8 mouse cellular contexts compared by ENCODE assay signal in genomic region chr6:87207373-87207982, GRCm38 (mm10).
DNase-seq lines count a peak whose midpoint lies in the region; ATAC-seq lines count a peak whose summit lies in the region.

No protein-coding gene starts in this region.

- H3K4me2 ChIP-seq in lung, embryonic 16.5 days (ENCODE audit: low read depth, low read length) = no peak overlapping the region
- H3K4me2 ChIP-seq in forebrain, embryonic 11.5 days (ENCODE audit: low read depth, low read length, severe bottlenecking) = no peak overlapping the region

- H3K36me3 ChIP-seq in lung, embryonic 16.5 days (ENCODE audit: control insufficient read depth, insufficient read depth, low read length) = peaks cover 1% of the 10 kb centered on the region; the same call in 1 of the 2 replicates
- H3K36me3 ChIP-seq in forebrain, embryonic 11.5 days (ENCODE audit: control insufficient read depth, insufficient read depth, low read length) = no peaks in the 10 kb centered on the region

- H3K27me3 ChIP-seq in lung, embryonic 16.5 days (ENCODE audit: control insufficient read depth, insufficient read depth, low read depth, low read length) = no peaks in the 10 kb centered on the region
- H3K27me3 ChIP-seq in forebrain, embryonic 11.5 days (ENCODE audit: control insufficient read depth, insufficient read depth, low read length) = no peaks in the 10 kb centered on the region

- peak overlapping the region; percentile 32; the same call in 1 of the 2 replicates for H3K27ac ChIP-seq in lung, embryonic 16.5 days (ENCODE audit: low read length)
- H3K27ac ChIP-seq in forebrain, embryonic 11.5 days (ENCODE audit: low read depth, low read length) = no peak overlapping the region

- 0 out of 2 replicates have a peak, but pooled peaks have one; percentile 33 for ATAC-seq in frontal cortex, adult (ENCODE audit: low TSS enrichment)
- peak; percentile 74 for ATAC-seq in lung, embryonic 16.5 days (ENCODE audit: low read depth)
- no peak for ATAC-seq in forebrain, embryonic 11.5 days (replicated peaks; ENCODE audit: low FRiP score)

- no peak for DNase-seq in frontal cortex, postnatal 10 days (ENCODE audit: low spot score in 2 of 2)
- DNase-seq in A20 (ENCODE audit: low read depth, low spot score) = peak; percentile 35
- DNase-seq in brain, adult 2 months (ENCODE audit: low read depth, low spot score) = peak; percentile 67
- peak; percentile 73 for DNase-seq in heart, postnatal 4 days
- DNase-seq in B cell, adult 2 months = no peak
- DNase-seq in forebrain, embryonic 11.5 days (ENCODE audit: low spot score) = no peak

- WGBS in lung, embryonic 16.5 days = 48% methylated on average over 13 of the region's 13 CpGs
- 81% methylated on average over 13 of the region's 13 CpGs for WGBS in forebrain, embryonic 11.5 days

- H3K9ac ChIP-seq in lung, embryonic 16.5 days (ENCODE audit: low read length) = no peak overlapping the region
- H3K9ac ChIP-seq in forebrain, embryonic 11.5 days (ENCODE audit: low read length) = no peak overlapping the region

- H3K4me3 ChIP-seq in lung, embryonic 16.5 days (ENCODE audit: low read length) = no peak overlapping the region
- no peak overlapping the region for H3K4me3 ChIP-seq in forebrain, embryonic 11.5 days (ENCODE audit: low read depth, low read length)

- 0 out of 2 replicates have a peak, but pooled peaks cover 4% of the 10 kb centered on the region for H3K9me3 ChIP-seq in lung, embryonic 16.5 days (ENCODE audit: control insufficient read depth, low read length)
- peaks cover 4% of the 10 kb centered on the region; the same call in 1 of the 2 replicates for H3K9me3 ChIP-seq in forebrain, embryonic 11.5 days (ENCODE audit: control insufficient read depth, low read length)

- H3K4me1 ChIP-seq in lung, embryonic 16.5 days (replicated peaks; ENCODE audit: control insufficient read depth, insufficient read depth, low read length) = peaks cover 2% of the 10 kb centered on the region; the same call in 1 of the 2 replicates
- no peaks in the 10 kb centered on the region for H3K4me1 ChIP-seq in forebrain, embryonic 11.5 days (replicated peaks; ENCODE audit: control insufficient read depth, insufficient read depth, low read length)

Comparison
In these comparisons a context has a peak if more than half of its experiments do, and no peak if none do; other contexts are left out.
1. DNase-seq: peak in A20 (single experiment), brain, adult 2 months (single experiment) and heart, postnatal 4 days (single experiment); none in frontal cortex, postnatal 10 days (0 of 2), B cell, adult 2 months (0 of 2) and forebrain, embryonic 11.5 days (single experiment).